Mouse (Mus musculus) hindbrain, embryonic 11.5 days (tissue): ENCODE data around the gene Slc25a42. TPM values are rescaled to one million over a fixed set of nuclear protein-coding genes. Genes with fewer than 3 reads are reported as not detected.

Experiments
- ATAC-seq: fragments of 200-750 bp; cut with Nextera tagmentation; 2 replicates; pipeline ENCODE4 v1.8.0; 2017; ENCODE audit warnings: mild to moderate bottlenecking, moderate TSS enrichment, moderate library complexity; ENCODE audit not compliant: low FRiP score
- DNase-seq: peaks from one replicate; pipeline ENCODE4 v3.0.0-alpha.2; 2015; ENCODE audit warnings: low spot score
- H3K27ac ChIP-seq: fragments of 300-500 bp; sonication (generic); 2 replicates; pipeline ENCODE4 v1.5.1; 2014; ENCODE audit warnings: mild to moderate bottlenecking, low read depth, low read length
- H3K27me3 ChIP-seq: fragments of 300-500 bp; sonication (generic); 2 replicates; pipeline ENCODE4 v1.6.1; 2014; ENCODE audit warnings: mild to moderate bottlenecking, low read length, moderate library complexity, mixed read lengths; ENCODE audit not compliant: control insufficient read depth, insufficient read depth
- H3K36me3 ChIP-seq: fragments of 300-500 bp; sonication (generic); 2 replicates; pipeline ENCODE4 v1.6.1; 2014; ENCODE audit warnings: mild to moderate bottlenecking, low read length, moderate library complexity, mixed read lengths; ENCODE audit not compliant: control insufficient read depth, insufficient read depth
- H3K4me1 ChIP-seq: fragments of 300-500 bp; sonication (generic); replicated peaks from 2 replicates; pipeline ENCODE4 v1.6.1; 2014; ENCODE audit warnings: low read length, mixed read lengths; ENCODE audit not compliant: control insufficient read depth, insufficient read depth
- H3K4me2 ChIP-seq: fragments of 300-500 bp; sonication (generic); replicated peaks from 2 replicates; pipeline ENCODE4 v1.6.1; 2014; ENCODE audit warnings: mild to moderate bottlenecking, low read depth, low read length
- H3K4me3 ChIP-seq: fragments of 300-500 bp; sonication (generic); 2 replicates; pipeline ENCODE4 v1.5.1; 2014; ENCODE audit warnings: low read depth, low read length
- H3K9ac ChIP-seq: fragments of 300-500 bp; sonication (generic); 2 replicates; pipeline ENCODE4 v1.6.1; 2014; ENCODE audit warnings: low read depth, low read length
- H3K9me3 ChIP-seq: fragments of 300-500 bp; sonication (generic); 2 replicates; pipeline ENCODE4 v1.6.1; 2016; ENCODE audit warnings: low read length; ENCODE audit not compliant: control insufficient read depth
- WGBS: fragments of 180-500 bp; shearing (Covaris S2); extraction: QIAGEN DNeasy Blood & Tissue Kit; methylation state at CpG from one replicate; pipeline ENCODE4 v1.1.7; 2014; 5-methylcytosine and 5-hydroxymethylcytosine counted together
- polyA plus RNA-seq: library from polyadenylated mRNA; unstranded; fragments of >200 nt; fragmentation: Nextera tagmentation; extraction: Ambion mirVana; gene quantifications from 2 replicates; pipeline ENCODE4 v1.2.1, GENCODE M21; 2014

The Slc25a42 gene
- polyA plus RNA-seq, 1 experiment from 2014 or later = 2.0 TPM

GRCm38 (mm10) chr8:70193238-70193637 is 18.9 kb downstream of the Slc25a42 start:
- WGBS = 50% methylated on average over 5 of the region's 5 CpGs
- H3K36me3 ChIP-seq = no peaks in the 10 kb centered on the region
- H3K4me3 ChIP-seq = no peak overlapping the region
- H3K4me1 ChIP-seq = no peaks in the 10 kb centered on the region
- no peak overlapping the region for H3K4me2 ChIP-seq
- ATAC-seq (no peak), DNase-seq (no peak)
- H3K27me3 ChIP-seq = no peaks in the 10 kb centered on the region
- no peak overlapping the region for H3K27ac ChIP-seq
- H3K9me3 ChIP-seq = no peaks in the 10 kb centered on the region
- H3K9ac ChIP-seq = no peak overlapping the region

DNA sequence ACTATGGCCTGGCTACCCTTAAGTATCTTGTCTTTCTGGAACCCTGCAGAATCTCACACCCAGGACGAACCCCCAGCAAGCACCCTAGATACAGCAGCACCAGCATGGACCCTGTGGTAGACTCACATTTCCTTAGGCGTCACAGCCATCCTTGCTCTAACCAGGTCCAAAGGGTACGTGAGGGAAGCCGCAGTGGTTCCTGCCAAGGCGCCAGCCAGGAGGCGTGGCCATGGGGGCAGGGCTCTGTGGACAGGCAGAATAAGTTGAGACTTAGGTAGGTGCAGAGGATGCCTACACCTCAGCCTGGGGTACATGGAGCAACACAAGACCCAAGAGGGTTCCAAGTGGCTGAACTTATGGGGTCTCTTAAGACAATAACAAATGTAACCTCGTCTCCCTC is 23.4 kb downstream of the Slc25a42 start:
- no peaks in the 10 kb centered on the region for H3K9me3 ChIP-seq
- ATAC-seq (no peak), DNase-seq (no peak)
- H3K27ac ChIP-seq = no peak overlapping the region
- no peaks in the 10 kb centered on the region for H3K36me3 ChIP-seq
- H3K9ac ChIP-seq = no peak overlapping the region
- no peaks in the 10 kb centered on the region for H3K4me1 ChIP-seq
- 71% methylated on average over 7 of the region's 7 CpGs for WGBS
- H3K4me2 ChIP-seq = no peak overlapping the region
- no peaks in the 10 kb centered on the region for H3K27me3 ChIP-seq
- H3K4me3 ChIP-seq = no peak overlapping the region

DNA sequence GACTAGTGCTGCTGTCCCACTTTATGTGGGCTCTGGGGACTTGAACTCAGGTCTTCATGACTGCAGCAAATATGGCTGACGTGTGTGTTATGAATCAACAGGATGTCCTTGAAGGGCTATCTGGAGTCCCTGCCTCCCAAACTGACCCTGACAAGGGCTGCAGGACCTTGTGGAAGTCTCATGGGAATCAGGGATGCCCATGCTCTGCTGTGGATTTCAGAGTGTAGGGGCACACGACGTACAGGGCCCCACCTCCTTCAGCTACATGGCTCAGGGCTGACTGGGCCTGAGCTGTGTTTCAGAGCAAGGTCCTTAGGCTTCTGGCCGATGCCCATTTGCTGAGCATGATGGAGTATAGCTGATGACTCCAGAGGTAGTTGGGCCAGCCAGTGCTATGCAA is 28.9 kb downstream of the Slc25a42 start:
- no peaks in the 10 kb centered on the region for H3K27me3 ChIP-seq
- no peak overlapping the region for H3K9ac ChIP-seq
- DNase-seq = no peak
- ATAC-seq = no peak
- H3K4me1 ChIP-seq = no peaks in the 10 kb centered on the region
- H3K4me2 ChIP-seq = no peak overlapping the region
- H3K4me3 ChIP-seq = no peak overlapping the region
- no peak overlapping the region for H3K27ac ChIP-seq
- WGBS = 90% methylated on average over 4 of the region's 4 CpGs
- H3K36me3 ChIP-seq = no peaks in the 10 kb centered on the region
- no peaks in the 10 kb centered on the region for H3K9me3 ChIP-seq

- H3K9me3 ChIP-seq = no peaks in the 10 kb centered on the region
- 66% methylated on average over 2 of the region's 2 CpGs for WGBS
- DNase-seq = no peak
- H3K4me1 ChIP-seq = no peaks in the 10 kb centered on the region
- no peak overlapping the region for H3K4me3 ChIP-seq
- H3K36me3 ChIP-seq = no peaks in the 10 kb centered on the region
- H3K27me3 ChIP-seq = no peaks in the 10 kb centered on the region
- no peak overlapping the region for H3K4me2 ChIP-seq
- ATAC-seq = no peak
- H3K27ac ChIP-seq = no peak overlapping the region
- H3K9ac ChIP-seq = no peak overlapping the region
Observed at GRCm38 (mm10) chr8:70181903-70182252, 30.2 kb downstream of the Slc25a42 start.

GRCm38 (mm10) chr8:70181212-70181902 is 30.7 kb downstream of the Slc25a42 start:
- ATAC-seq = no peak; the same call in 1 of the 2 replicates

GRCm38 (mm10) chr8:70179082-70179481 is 33.0 kb downstream of the Slc25a42 start:
- WGBS = 98% methylated on average over 4 of the region's 4 CpGs
- Histone ChIP-seq H3K9ac (no peak overlapping the region), H3K4me2 (no peak overlapping the region), H3K27ac (no peak overlapping the region), H3K27me3 (no peaks in the 10 kb centered on the region), H3K9me3 (no peaks in the 10 kb centered on the region), H3K36me3 (no peaks in the 10 kb centered on the region), H3K4me3 (no peak overlapping the region), H3K4me1 (no peaks in the 10 kb centered on the region)
- no peak for ATAC-seq
- DNase-seq = no peak

More at GRCm38 (mm10) chr8:70181212-70181902, 30.7 kb downstream of the Slc25a42 start:
- H3K36me3 ChIP-seq = no peaks in the 10 kb centered on the region
- no peaks in the 10 kb centered on the region for H3K4me1 ChIP-seq
- H3K27ac ChIP-seq = no peak overlapping the region
- no peak overlapping the region for H3K4me3 ChIP-seq
- no peak overlapping the region for H3K4me2 ChIP-seq
- DNase-seq = no peak
- H3K9ac ChIP-seq = no peak overlapping the region
- no peaks in the 10 kb centered on the region for H3K9me3 ChIP-seq
- 81% methylated on average over 16 of the region's 16 CpGs for WGBS
- H3K27me3 ChIP-seq = no peaks in the 10 kb centered on the region

GRCm38 (mm10) chr8:70178231-70178630 is 33.9 kb downstream of the Slc25a42 start:
- Histone ChIP-seq H3K9me3 (no peaks in the 10 kb centered on the region), H3K4me1 (no peaks in the 10 kb centered on the region), H3K4me3 (no peak overlapping the region), H3K4me2 (no peak overlapping the region), H3K36me3 (no peaks in the 10 kb centered on the region), H3K9ac (no peak overlapping the region), H3K27me3 (no peaks in the 10 kb centered on the region), H3K27ac (no peak overlapping the region)
- WGBS = 86% methylated on average over 2 of the region's 2 CpGs
- DNase-seq = no peak
- no peak for ATAC-seq

DNA sequence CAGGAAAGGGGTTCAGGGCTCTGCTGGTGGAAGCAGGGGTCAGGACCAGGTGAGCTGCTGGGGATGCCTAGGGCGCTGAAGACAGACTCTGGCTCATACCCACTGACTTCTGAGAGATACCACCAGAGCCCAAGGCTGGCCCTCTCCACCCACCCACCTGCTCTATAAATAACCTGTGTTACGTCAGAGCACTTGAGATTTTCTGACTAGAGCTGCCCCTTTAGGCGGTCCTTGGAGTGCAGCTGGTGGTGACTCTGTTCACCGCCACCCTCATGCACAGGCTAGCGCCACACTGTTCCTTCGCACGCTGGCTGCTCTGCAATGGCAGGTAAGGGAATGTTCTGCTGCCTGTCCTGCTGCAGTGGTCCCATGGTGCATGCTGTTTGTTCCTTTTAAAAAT is 38.0 kb downstream of the Slc25a42 start:
- Histone ChIP-seq H3K27ac (no peak overlapping the region), H3K4me1 (no peaks in the 10 kb centered on the region), H3K9me3 (no peaks in the 10 kb centered on the region), H3K4me2 (no peak overlapping the region), H3K4me3 (no peak overlapping the region), H3K36me3 (no peaks in the 10 kb centered on the region), H3K27me3 (no peaks in the 10 kb centered on the region), H3K9ac (no peak overlapping the region)
- ATAC-seq (no peak), DNase-seq (no peak)
- 91% methylated on average over 7 of the region's 7 CpGs for WGBS

GRCm38 (mm10) chr8:70173320-70173719 is 38.8 kb downstream of the Slc25a42 start:
- Histone ChIP-seq H3K9me3 (no peaks in the 10 kb centered on the region), H3K4me1 (no peaks in the 10 kb centered on the region), H3K4me3 (no peak overlapping the region), H3K27ac (no peak overlapping the region), H3K36me3 (no peaks in the 10 kb centered on the region), H3K9ac (no peak overlapping the region), H3K4me2 (no peak overlapping the region), H3K27me3 (no peaks in the 10 kb centered on the region)
- no peak for DNase-seq
- ATAC-seq = no peak
- WGBS = 86% methylated on average over 5 of the region's 5 CpGs
